Mouse (Mus musculus): Measurements from ENCODE around the gene Gm10639. TPM values are rescaled to one million over a fixed set of nuclear protein-coding genes. Genes with fewer than 3 reads are reported as not detected.
"Not testable (repeated sequence)": the region's sequence is repeated elsewhere in the genome, so short reads cannot be mapped to it uniquely, and the experiment has no call there.

The Gm10639 gene
- polyA plus RNA-seq (2015; fragmentation: Nextera tagmentation; extraction: Ambion mirVana) = not detected in 2 replicates

DNA sequence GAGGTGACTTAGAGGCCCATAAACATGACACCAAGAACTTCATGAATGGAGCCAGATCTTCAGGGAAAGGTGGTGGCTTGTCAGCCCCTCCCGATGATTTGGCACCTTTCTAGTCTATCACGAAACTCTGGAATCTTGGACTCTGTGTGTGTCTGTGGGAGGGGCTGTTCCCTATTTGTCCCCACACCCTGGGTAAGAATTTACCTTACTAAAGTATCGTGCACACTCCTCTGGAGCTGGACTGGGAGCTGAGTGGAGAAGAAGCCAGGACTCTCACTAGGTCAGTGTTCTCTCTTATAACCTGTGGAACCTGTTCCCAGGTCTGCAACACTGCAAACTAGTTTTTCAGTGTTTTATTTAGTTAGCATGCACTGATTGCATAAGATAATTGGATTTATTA lies at the start of gene Gm10639:
TSS of gene Gm10639 (plus strand) at position 201 of the 400 bp plus-strand sequence.
- not testable (repeated sequence) for H3K9ac ChIP-seq (ENCODE audit: low read depth, low read length); H3K27me3 ChIP-seq (ENCODE audit: control insufficient read depth, insufficient read depth, low read depth, low read length); H3K36me3 ChIP-seq (ENCODE audit: control insufficient read depth, insufficient read depth); H3K27ac ChIP-seq (ENCODE audit: low read length); H3K9me3 ChIP-seq (replicated peaks; ENCODE audit: control insufficient read depth, low read length); H3K4me2 ChIP-seq (ENCODE audit: low read depth, low read length); H3K4me3 ChIP-seq (ENCODE audit: low read depth, low read length); H3K4me1 ChIP-seq (ENCODE audit: control insufficient read depth, low read depth, low read length); ATAC-seq (ENCODE audit: low read depth)
- WGBS (ENCODE audit: insufficient replicate concordance) = 63% methylated on average over 3 of the region's 3 CpGs

DNA sequence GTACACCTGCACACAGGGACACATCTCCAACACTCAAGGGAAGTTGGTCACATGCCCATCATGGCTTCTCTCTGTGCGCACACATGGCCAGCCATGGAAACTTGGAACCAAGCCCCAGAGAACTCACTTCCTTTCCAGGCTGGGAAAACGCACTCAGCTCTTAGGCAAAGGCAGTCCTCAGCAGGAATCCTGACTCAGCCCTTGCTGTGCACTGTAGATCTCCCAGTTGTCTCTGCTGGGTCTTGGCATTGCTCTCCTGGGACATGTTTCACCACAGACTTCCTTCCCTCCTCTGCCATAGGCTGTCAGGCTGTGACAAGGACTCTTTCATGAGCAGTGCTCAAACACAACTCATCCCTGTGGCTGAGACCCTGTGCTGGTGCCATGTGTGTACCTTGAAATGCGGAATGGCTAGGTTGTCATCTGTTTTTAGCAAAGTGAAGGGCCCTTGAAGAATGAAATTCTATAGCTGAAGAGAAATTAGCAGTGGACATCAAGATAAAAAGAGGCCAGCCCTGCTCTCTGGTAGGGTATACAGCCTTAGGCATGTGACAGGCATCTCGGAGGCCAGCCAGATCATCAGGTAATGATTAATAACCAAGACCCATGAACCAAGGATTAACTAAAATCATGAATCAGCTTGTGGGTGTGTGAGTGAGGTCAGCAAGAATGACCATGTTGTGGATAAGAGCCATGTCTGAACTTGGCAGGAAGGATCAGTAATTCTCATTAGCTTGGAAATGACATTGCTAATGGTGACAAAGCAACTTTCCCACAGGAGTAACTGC lies 33.8 kb upstream of the Gm10639 start:
- ATAC-seq (ENCODE audit: low read depth); H3K4me2 ChIP-seq (ENCODE audit: low read depth, low read length); H3K4me3 ChIP-seq (ENCODE audit: low read depth, low read length); H3K27me3 ChIP-seq (ENCODE audit: control insufficient read depth, insufficient read depth, low read depth, low read length); H3K27ac ChIP-seq (ENCODE audit: low read length); H3K4me1 ChIP-seq (ENCODE audit: control insufficient read depth, low read depth, low read length); H3K36me3 ChIP-seq (ENCODE audit: control insufficient read depth, insufficient read depth); H3K9me3 ChIP-seq (replicated peaks; ENCODE audit: control insufficient read depth, low read length); H3K9ac ChIP-seq (ENCODE audit: low read depth, low read length): not testable (repeated sequence)
- 52% methylated on average over 4 of the region's 4 CpGs for WGBS (ENCODE audit: insufficient replicate concordance)

- H3K27me3 ChIP-seq (ENCODE audit: control insufficient read depth, insufficient read depth, low read depth, low read length); H3K36me3 ChIP-seq (ENCODE audit: control insufficient read depth, insufficient read depth); H3K9ac ChIP-seq (ENCODE audit: low read depth, low read length); H3K4me1 ChIP-seq (ENCODE audit: control insufficient read depth, low read depth, low read length); H3K4me2 ChIP-seq (ENCODE audit: low read depth, low read length); H3K27ac ChIP-seq (ENCODE audit: low read length); ATAC-seq (ENCODE audit: low read depth); H3K9me3 ChIP-seq (replicated peaks; ENCODE audit: control insufficient read depth, low read length); H3K4me3 ChIP-seq (ENCODE audit: low read depth, low read length): not testable (repeated sequence)
- 61% methylated on average over 1 of the region's 3 CpGs for WGBS (ENCODE audit: insufficient replicate concordance)
Measured at GRCm38 (mm10) chr9:78256914-78257313, 32.8 kb upstream of the Gm10639 start, which contains the start of gene Gm3776. Gm3776 (plus strand) TSS chr9:78257129.

- not testable (repeated sequence) for H3K27ac ChIP-seq (ENCODE audit: low read length); H3K9me3 ChIP-seq (replicated peaks; ENCODE audit: control insufficient read depth, low read length); H3K4me1 ChIP-seq (ENCODE audit: control insufficient read depth, low read depth, low read length); H3K36me3 ChIP-seq (ENCODE audit: control insufficient read depth, insufficient read depth); H3K4me2 ChIP-seq (ENCODE audit: low read depth, low read length); H3K9ac ChIP-seq (ENCODE audit: low read depth, low read length); H3K27me3 ChIP-seq (ENCODE audit: control insufficient read depth, insufficient read depth, low read depth, low read length); H3K4me3 ChIP-seq (ENCODE audit: low read depth, low read length); ATAC-seq (ENCODE audit: low read depth)
- WGBS (ENCODE audit: insufficient replicate concordance) = 0% methylated on average over 1 of the region's 6 CpGs
Measured at GRCm38 (mm10) chr9:78259688-78260087, 30.0 kb upstream of the Gm10639 start.

GRCm38 (mm10) chr9:78270945-78271344 lies 18.8 kb upstream of the Gm10639 start:
- H3K4me3 ChIP-seq (ENCODE audit: low read depth, low read length); H3K9ac ChIP-seq (ENCODE audit: low read depth, low read length); H3K4me1 ChIP-seq (ENCODE audit: control insufficient read depth, low read depth, low read length); H3K27ac ChIP-seq (ENCODE audit: low read length); H3K9me3 ChIP-seq (replicated peaks; ENCODE audit: control insufficient read depth, low read length); H3K27me3 ChIP-seq (ENCODE audit: control insufficient read depth, insufficient read depth, low read depth, low read length); ATAC-seq (ENCODE audit: low read depth); H3K4me2 ChIP-seq (ENCODE audit: low read depth, low read length); H3K36me3 ChIP-seq (ENCODE audit: control insufficient read depth, insufficient read depth): not testable (repeated sequence)
- WGBS (ENCODE audit: insufficient replicate concordance) = 34% methylated on average over 3 of the region's 3 CpGs

GRCm38 (mm10) chr9:78282002-78282711 lies 7.6 kb upstream of the Gm10639 start:
- H3K9ac ChIP-seq (ENCODE audit: low read depth, low read length); H3K9me3 ChIP-seq (replicated peaks; ENCODE audit: control insufficient read depth, low read length); H3K4me3 ChIP-seq (ENCODE audit: low read depth, low read length); H3K27ac ChIP-seq (ENCODE audit: low read length); H3K4me2 ChIP-seq (ENCODE audit: low read depth, low read length); H3K27me3 ChIP-seq (ENCODE audit: control insufficient read depth, insufficient read depth, low read depth, low read length); H3K4me1 ChIP-seq (ENCODE audit: control insufficient read depth, low read depth, low read length); H3K36me3 ChIP-seq (ENCODE audit: control insufficient read depth, insufficient read depth): not testable (repeated sequence)
- ATAC-seq (ENCODE audit: low read depth) = peak; percentile 60
- 66% methylated on average over 4 of the region's 4 CpGs for WGBS (ENCODE audit: insufficient replicate concordance)

DNA sequence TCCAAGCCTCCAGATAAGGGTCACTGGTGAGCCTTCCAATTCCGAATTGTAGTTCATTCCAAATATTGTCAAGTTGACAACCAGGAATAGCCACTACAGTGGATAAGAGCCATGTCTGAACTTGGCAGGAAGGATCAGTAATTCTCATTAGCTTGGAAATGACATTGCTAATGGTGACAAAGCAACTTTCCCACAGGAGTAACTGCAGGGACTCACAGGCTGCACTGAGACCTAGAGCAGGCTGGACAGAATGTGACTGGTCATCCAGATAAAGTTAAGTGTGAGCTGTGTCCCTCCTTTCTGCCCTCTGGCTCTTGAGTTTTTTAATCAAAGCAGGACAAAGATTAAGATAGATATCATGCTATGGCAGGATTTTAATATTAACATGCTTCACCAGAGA lies 660 bp upstream of the Gm10639 start:
- not testable (repeated sequence) for H3K4me3 ChIP-seq (ENCODE audit: low read depth, low read length); H3K4me2 ChIP-seq (ENCODE audit: low read depth, low read length); H3K27me3 ChIP-seq (ENCODE audit: control insufficient read depth, insufficient read depth, low read depth, low read length); H3K9me3 ChIP-seq (replicated peaks; ENCODE audit: control insufficient read depth, low read length); H3K36me3 ChIP-seq (ENCODE audit: control insufficient read depth, insufficient read depth); H3K27ac ChIP-seq (ENCODE audit: low read length); ATAC-seq (ENCODE audit: low read depth); H3K4me1 ChIP-seq (ENCODE audit: control insufficient read depth, low read depth, low read length); H3K9ac ChIP-seq (ENCODE audit: low read depth, low read length)
- WGBS (ENCODE audit: insufficient replicate concordance) = 57% methylated on average over 1 of the region's 1 CpGs

DNA sequence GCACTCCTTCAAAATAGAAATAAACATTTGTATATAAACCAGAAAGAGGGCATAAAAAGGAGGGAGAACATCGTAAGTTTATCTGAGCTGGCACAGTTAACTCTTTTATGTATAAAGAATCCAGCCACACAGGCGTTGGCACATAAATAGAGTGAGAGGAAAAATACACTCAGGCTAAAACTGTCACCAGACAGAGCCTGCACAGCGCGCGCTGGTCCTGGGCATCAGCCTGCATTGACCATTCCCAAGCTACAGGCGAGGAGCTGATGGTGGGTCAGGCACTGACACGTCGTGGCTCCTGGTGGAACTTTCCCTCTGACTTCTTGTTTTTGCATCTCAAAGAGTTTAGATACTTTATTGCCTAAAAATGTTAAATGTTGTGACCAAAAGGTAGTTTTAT lies 2.7 kb downstream of the Gm10639 start:
- not testable (repeated sequence) for H3K4me1 ChIP-seq (ENCODE audit: control insufficient read depth, low read depth, low read length); H3K9me3 ChIP-seq (replicated peaks; ENCODE audit: control insufficient read depth, low read length); H3K36me3 ChIP-seq (ENCODE audit: control insufficient read depth, insufficient read depth); ATAC-seq (ENCODE audit: low read depth); H3K4me3 ChIP-seq (ENCODE audit: low read depth, low read length); H3K4me2 ChIP-seq (ENCODE audit: low read depth, low read length); H3K27ac ChIP-seq (ENCODE audit: low read length); H3K27me3 ChIP-seq (ENCODE audit: control insufficient read depth, insufficient read depth, low read depth, low read length); H3K9ac ChIP-seq (ENCODE audit: low read depth, low read length)
- 72% methylated on average over 8 of the region's 8 CpGs for WGBS (ENCODE audit: insufficient replicate concordance)

- not testable (repeated sequence) for H3K9ac ChIP-seq (ENCODE audit: low read depth, low read length); H3K4me3 ChIP-seq (ENCODE audit: low read depth, low read length); ATAC-seq (ENCODE audit: low read depth); H3K27ac ChIP-seq (ENCODE audit: low read length); H3K4me1 ChIP-seq (ENCODE audit: control insufficient read depth, low read depth, low read length); H3K4me2 ChIP-seq (ENCODE audit: low read depth, low read length); H3K27me3 ChIP-seq (ENCODE audit: control insufficient read depth, insufficient read depth, low read depth, low read length); H3K36me3 ChIP-seq (ENCODE audit: control insufficient read depth, insufficient read depth); H3K9me3 ChIP-seq (replicated peaks; ENCODE audit: control insufficient read depth, low read length)
- 44% methylated on average over 1 of the region's 1 CpGs for WGBS (ENCODE audit: insufficient replicate concordance)
Measured at GRCm38 (mm10) chr9:78293683-78294082, 4.0 kb downstream of the Gm10639 start.
